Mouse (Mus musculus): Measurements from ENCODE around the gene Mid1.
"Not testable (repeated sequence)": the region's sequence is repeated elsewhere in the genome, so short reads cannot be mapped to it uniquely, and the experiment has no call there.

DNA sequence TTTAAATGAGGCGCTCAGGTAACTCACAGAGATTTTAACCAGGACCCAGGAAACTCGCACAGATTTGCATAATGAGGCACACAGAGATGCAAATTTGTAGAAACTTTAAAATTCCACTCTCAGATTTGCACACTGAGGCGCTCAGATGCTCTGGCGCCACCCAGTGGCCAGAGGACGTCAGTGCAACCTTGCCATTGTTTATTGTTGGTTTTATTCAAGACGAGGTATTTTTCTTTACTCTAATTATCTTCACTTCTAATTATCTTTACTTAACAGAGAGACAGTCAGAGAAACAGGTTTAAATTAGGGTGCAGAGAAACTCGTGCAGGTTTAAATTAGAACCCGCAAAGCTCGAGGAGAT lies 335.7 kb downstream of the Mid1 start:
- TF ChIP-seq ZC3H11A (IDR thresholded peaks at IDR 0.05; ENCODE audit: borderline replicate concordance, low read depth, low read length); ZNF384 (IDR thresholded peaks at IDR 0.05; ENCODE audit: low read depth, low read length): not testable (repeated sequence)
